Mouse (Mus musculus) kidney, embryonic 15.5 days (tissue): ENCODE data around the gene Gpcpd1. TPM values are rescaled to one million over a fixed set of nuclear protein-coding genes. Genes with fewer than 3 reads are reported as not detected.

Experiments
- ATAC-seq: fragments of 200-750 bp; cut with Nextera tagmentation; replicated peaks from 2 replicates; pipeline ENCODE4 v1.8.0; 2017; ENCODE audit warnings: moderate TSS enrichment; ENCODE audit not compliant: low FRiP score
- H3K27ac ChIP-seq: fragments of 300-500 bp; sonication (generic); 2 replicates; pipeline ENCODE4 v1.5.1; 2015; ENCODE audit warnings: mild to moderate bottlenecking, inconsistent platforms
- H3K27me3 ChIP-seq: fragments of 300-500 bp; sonication (generic); 2 replicates; pipeline ENCODE4 v1.6.1; 2015; ENCODE audit warnings: inconsistent platforms
- H3K36me3 ChIP-seq: fragments of 300-500 bp; sonication (generic); 2 replicates; pipeline ENCODE4 v1.6.1; 2015; ENCODE audit warnings: inconsistent platforms
- H3K4me1 ChIP-seq: fragments of 300-500 bp; sonication (generic); 2 replicates; pipeline ENCODE4 v1.6.1; 2015; ENCODE audit warnings: inconsistent platforms
- H3K4me2 ChIP-seq: fragments of 300-500 bp; sonication (generic); 2 replicates; pipeline ENCODE4 v1.6.1; 2015; ENCODE audit warnings: moderate library complexity, mild to moderate bottlenecking, inconsistent platforms
- H3K4me3 ChIP-seq: fragments of 300-500 bp; sonication (generic); replicated peaks from 2 replicates; pipeline ENCODE4 v1.5.1; 2015; ENCODE audit warnings: mild to moderate bottlenecking, inconsistent platforms
- H3K9ac ChIP-seq: fragments of 300-500 bp; sonication (generic); 2 replicates; pipeline ENCODE4 v1.6.1; 2015; ENCODE audit warnings: mild to moderate bottlenecking, inconsistent platforms
- H3K9me3 ChIP-seq: fragments of 300-500 bp; sonication (generic); replicated peaks from 2 replicates; pipeline ENCODE4 v1.6.1; 2016; ENCODE audit warnings: inconsistent platforms
- WGBS: fragments of 180-500 bp; shearing (Covaris S2); methylation state at CpG from one replicate; pipeline ENCODE4 v1.1.7; 2015; ENCODE audit warnings: mixed read lengths; 5-methylcytosine and 5-hydroxymethylcytosine counted together
- polyA plus RNA-seq: library from polyadenylated mRNA; unstranded; fragments of >200 nt; fragmentation: Nextera tagmentation; extraction: Ambion mirVana; gene quantifications from 2 replicates; pipeline ENCODE4 v1.2.1, GENCODE M21; 2015

Gene Gpcpd1
- polyA plus RNA-seq, 1 experiment from 2014 or later: 33.6 TPM

- no peak overlapping the region for H3K4me3 ChIP-seq
- H3K4me1 ChIP-seq: no peaks in the 10 kb centered on the region
- no peaks in the 10 kb centered on the region for H3K27me3 ChIP-seq
- no peak for ATAC-seq
- no peaks in the 10 kb centered on the region for H3K9me3 ChIP-seq
- no peak overlapping the region for H3K4me2 ChIP-seq
- WGBS: 82% methylated on average over 7 of the region's 7 CpGs
- H3K36me3 ChIP-seq: no peaks in the 10 kb centered on the region
- no peak overlapping the region for H3K27ac ChIP-seq
- H3K9ac ChIP-seq: no peak overlapping the region
These were observed 90.0 kb downstream of the Gpcpd1 start for GRCm38 (mm10) chr2:132497412-132498135.

DNA sequence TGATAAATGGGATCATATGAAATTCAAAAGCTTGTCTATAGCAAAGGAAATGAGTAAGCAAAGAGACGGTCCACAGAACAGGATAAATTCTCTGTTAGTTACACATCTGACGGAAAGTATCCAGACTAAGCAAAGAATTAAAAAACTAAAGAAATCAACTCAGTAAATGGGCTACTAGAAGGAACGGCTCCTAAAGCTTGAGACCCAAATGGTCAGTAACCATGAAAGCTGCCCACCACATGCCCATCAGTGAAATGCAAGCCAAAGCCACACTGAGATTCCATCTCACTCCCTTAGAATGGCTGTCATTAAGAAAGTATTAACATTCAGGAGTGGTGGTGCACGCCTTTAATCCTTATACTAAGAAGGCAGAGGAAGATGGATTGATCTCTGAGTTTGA lies 94.3 kb downstream of the Gpcpd1 start:
- Histone ChIP-seq H3K4me3 (no peak overlapping the region), H3K4me1 (no peaks in the 10 kb centered on the region), H3K36me3 (no peaks in the 10 kb centered on the region), H3K27ac (no peak overlapping the region), H3K27me3 (no peaks in the 10 kb centered on the region), H3K9ac (no peak overlapping the region), H3K4me2 (no peak overlapping the region), H3K9me3 (no peaks in the 10 kb centered on the region)
- no peak for ATAC-seq
- WGBS: 85% methylated on average over 4 of the region's 4 CpGs

- ATAC-seq: no peak
- WGBS: 0% methylated on average over 1 of the region's 1 CpGs
- H3K4me2 ChIP-seq: no peak overlapping the region
These were observed 102.1 kb downstream of the Gpcpd1 start for GRCm38 (mm10) chr2:132485454-132485853.

GRCm38 (mm10) chr2:132481547-132481946 lies 106.0 kb downstream of the Gpcpd1 start:
- Histone ChIP-seq H3K27me3 (no peaks in the 10 kb centered on the region), H3K27ac (no peak overlapping the region), H3K4me1 (no peaks in the 10 kb centered on the region), H3K9ac (no peak overlapping the region), H3K9me3 (no peaks in the 10 kb centered on the region), H3K36me3 (no peaks in the 10 kb centered on the region), H3K4me2 (no peak overlapping the region), H3K4me3 (no peak overlapping the region)
- WGBS: 57% methylated on average over 3 of the region's 3 CpGs
- no peak for ATAC-seq

More at GRCm38 (mm10) chr2:132485454-132485853, 102.1 kb downstream of the Gpcpd1 start:
- Histone ChIP-seq H3K27me3 (no peaks in the 10 kb centered on the region), H3K27ac (no peak overlapping the region), H3K9me3 (no peaks in the 10 kb centered on the region), H3K4me1 (no peaks in the 10 kb centered on the region), H3K9ac (no peak overlapping the region), H3K4me3 (no peak overlapping the region), H3K36me3 (no peaks in the 10 kb centered on the region)

Other genes with a start within 250 kb of the Gpcpd1 start
- gene Prokr2, start 202.3 kb downstream of the Gpcpd1 start, polyA plus RNA-seq: 0.17 and 0.67 TPM in 2 replicates
- 15.2 and 16.2 TPM in 2 replicates for gene Shld1, start 99.2 kb upstream of the Gpcpd1 start, polyA plus RNA-seq
- gene Chgb, start 193.5 kb upstream of the Gpcpd1 start, polyA plus RNA-seq: 4.3 and 31.0 TPM in 2 replicates
- 31.0 and 31.2 TPM in 2 replicates for gene Trmt6, start 228.3 kb upstream of the Gpcpd1 start, polyA plus RNA-seq
- gene Mcm8, start 228.4 kb upstream of the Gpcpd1 start, polyA plus RNA-seq: 15.7 and 16.8 TPM in 2 replicates